Mouse (Mus musculus): ENCODE results near the gene Zc3h10.

DNA sequence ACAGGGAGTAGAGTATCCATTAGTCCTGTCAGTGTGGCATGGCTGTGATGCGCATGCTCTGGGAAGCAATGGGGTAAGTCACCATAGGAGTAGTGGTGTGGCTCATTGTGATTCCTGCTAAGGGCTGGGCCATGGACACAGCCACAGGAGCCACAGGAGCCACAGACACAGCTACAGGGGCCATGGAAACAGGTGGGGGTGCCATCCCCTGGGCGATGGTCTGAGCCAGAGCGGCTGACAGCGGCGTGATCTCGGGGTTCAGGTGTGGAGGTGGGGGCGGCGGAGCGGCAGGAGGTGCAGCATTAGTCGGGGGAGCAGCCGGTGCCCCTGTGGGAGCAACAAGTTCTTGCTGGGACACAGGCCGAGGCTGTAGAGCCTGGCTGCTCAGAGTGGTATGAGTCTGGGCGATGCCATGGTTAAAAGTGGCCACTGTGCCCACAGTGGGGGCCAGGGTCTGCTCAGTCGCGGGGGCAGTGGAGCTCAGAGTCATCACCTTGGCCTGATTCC lies 3.4 kb downstream of the Zc3h10 start:
- TF ChIP-seq TAL1 (IDR thresholded peaks at IDR 0.05; ENCODE audit: low read length): no peak
- no peak for TF ChIP-seq GATA1 (IDR thresholded peaks at IDR 0.05; ENCODE audit: low read length)

All from erythroblast, embryonic 14.5 days (primary cell).